Mouse (Mus musculus) forebrain, embryonic 14.5 days (tissue): ENCODE data around the gene Cntn1. TPM values are rescaled to one million over a fixed set of nuclear protein-coding genes. Genes with fewer than 3 reads are reported as not detected.

Experiments
- ATAC-seq: fragments of 200-750 bp; cut with Nextera tagmentation; 2 replicates; pipeline ENCODE4 v1.8.0; 2017; ENCODE audit warnings: mild to moderate bottlenecking, moderate library complexity
- DNase-seq: peaks from one replicate; pipeline ENCODE4 v3.0.0-alpha.2; 2015; ENCODE audit warnings: low spot score
- H3K27ac ChIP-seq: fragments of 300-500 bp; sonication (generic); 2 replicates; pipeline ENCODE4 v1.5.1; 2014; ENCODE audit warnings: low read depth, mild to moderate bottlenecking, control low read depth, low read length, moderate library complexity
- H3K27me3 ChIP-seq: fragments of 300-500 bp; sonication (generic); replicated peaks from 2 replicates; pipeline ENCODE4 v1.6.1; 2014; ENCODE audit warnings: low read length, control low read depth, mixed read lengths; ENCODE audit not compliant: control insufficient read depth, insufficient read depth
- H3K36me3 ChIP-seq: fragments of 300-500 bp; sonication (generic); 2 replicates; pipeline ENCODE4 v1.6.1; 2014; ENCODE audit warnings: low read length, control low read depth; ENCODE audit not compliant: control insufficient read depth, insufficient read depth
- H3K4me1 ChIP-seq: fragments of 300-500 bp; sonication (generic); 2 replicates; pipeline ENCODE4 v1.6.1; 2014; ENCODE audit warnings: antibody characterized with exemption, low read length, control low read depth; ENCODE audit not compliant: control insufficient read depth, insufficient read depth
- H3K4me2 ChIP-seq: fragments of 300-500 bp; sonication (generic); 2 replicates; pipeline ENCODE4 v1.6.1; 2014; ENCODE audit warnings: mild to moderate bottlenecking, control low read depth, low read length
- H3K4me3 ChIP-seq: fragments of 300-500 bp; sonication (generic); 2 replicates; pipeline ENCODE4 v1.5.1; 2014; ENCODE audit warnings: low read depth, low read length, control low read depth
- H3K9ac ChIP-seq: fragments of 300-500 bp; sonication (generic); 2 replicates; pipeline ENCODE4 v1.6.1; 2014; ENCODE audit warnings: mild to moderate bottlenecking, low read length, control low read depth, moderate library complexity
- H3K9me3 ChIP-seq: fragments of 300-500 bp; sonication (generic); replicated peaks from 2 replicates; pipeline ENCODE4 v1.6.1; 2016; ENCODE audit warnings: low read length, control low read depth, mixed read lengths; ENCODE audit not compliant: control insufficient read depth
- WGBS: fragments of 180-500 bp; shearing (Covaris S2); extraction: QIAGEN DNeasy Blood & Tissue Kit; methylation state at CpG from one replicate; pipeline ENCODE4 v1.1.7; 2014; 5-methylcytosine and 5-hydroxymethylcytosine counted together
- polyA plus RNA-seq: library from polyadenylated mRNA; unstranded; fragments of >200 nt; fragmentation: Nextera tagmentation; extraction: Ambion mirVana; gene quantifications from 2 replicates; pipeline ENCODE4 v1.2.1, GENCODE M21; 2014

Cntn1 gene
- polyA plus RNA-seq, 1 experiment from 2014 or later = 23.4 TPM

DNA sequence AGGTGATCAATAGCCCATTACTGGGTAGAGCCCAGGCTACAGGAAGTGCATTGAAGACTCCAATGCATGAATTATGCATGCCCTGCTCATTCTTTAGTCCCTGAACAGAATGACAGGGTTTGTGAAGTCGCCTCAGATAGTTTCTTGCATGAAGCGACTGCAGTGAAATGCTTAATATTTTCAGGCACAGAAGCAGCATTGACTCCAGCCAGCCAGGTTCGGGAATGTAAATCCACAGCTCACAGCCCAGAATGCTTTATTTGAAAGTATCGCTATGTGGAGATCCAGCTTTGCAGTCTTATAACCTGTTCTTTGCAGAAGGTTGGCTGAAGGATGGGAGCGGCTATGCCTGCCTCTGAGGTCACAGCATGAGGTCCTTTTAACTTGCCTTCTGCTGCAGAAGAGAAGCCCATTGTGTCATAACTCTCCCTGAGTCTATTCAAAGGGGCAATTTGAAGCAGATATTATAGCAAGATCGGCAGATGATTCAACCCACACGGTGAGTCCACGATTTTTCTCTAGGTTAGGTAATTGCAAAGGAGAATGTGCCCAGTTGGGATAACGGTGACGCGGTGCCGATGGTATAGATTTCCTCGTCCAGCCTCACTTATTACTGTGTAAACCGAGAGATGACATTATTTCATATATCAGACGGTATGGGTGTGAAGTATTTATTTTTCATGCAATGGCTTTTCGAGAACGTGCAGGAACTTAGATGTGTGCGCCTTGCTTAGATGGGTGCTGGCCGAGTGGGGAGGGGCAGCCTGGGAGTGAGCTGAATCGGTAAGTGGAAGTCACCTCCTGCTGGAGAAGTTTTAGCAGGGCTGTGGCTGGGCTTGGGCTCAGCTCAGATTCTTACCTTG lies 110.4 kb downstream of the Cntn1 start:
- Histone ChIP-seq H3K4me1 (peaks cover 8% of the 10 kb centered on the region; the same call in 1 of the 2 replicates), H3K36me3 (no peaks in the 10 kb centered on the region), H3K9me3 (no peaks in the 10 kb centered on the region), H3K27me3 (no peaks in the 10 kb centered on the region), H3K4me3 (peak overlapping the region; percentile 27), H3K4me2 (peak overlapping the region; percentile 58), H3K9ac (peak overlapping the region; percentile 55), H3K27ac (peak overlapping the region; percentile 59)
- ATAC-seq (peak; percentile 72), DNase-seq (peak; percentile 48)
- 24% methylated on average over 20 of the region's 20 CpGs for WGBS

DNA sequence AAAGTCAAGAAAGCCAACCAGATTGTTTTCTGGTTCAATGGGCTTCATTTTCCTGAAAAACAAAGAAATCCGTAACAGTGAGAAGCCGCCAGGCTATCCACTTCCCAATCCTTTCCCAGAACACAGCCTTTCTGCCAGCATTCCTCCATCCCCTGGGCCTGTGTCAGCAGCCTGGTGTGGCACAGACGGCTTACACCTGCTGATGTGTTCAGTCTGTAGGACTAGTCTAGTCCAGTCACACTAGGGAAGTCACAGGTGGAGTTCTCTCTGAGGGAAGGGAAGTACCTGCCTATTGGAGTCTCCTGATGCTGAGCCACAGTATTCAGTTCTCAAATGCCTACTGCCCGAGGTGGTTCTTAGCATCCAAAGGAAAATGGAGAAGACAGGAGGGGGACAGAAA lies 111.9 kb downstream of the Cntn1 start:
- H3K27me3 ChIP-seq = no peaks in the 10 kb centered on the region
- DNase-seq = no peak
- no peak overlapping the region for H3K4me3 ChIP-seq
- H3K9ac ChIP-seq = no peak overlapping the region
- H3K36me3 ChIP-seq = no peaks in the 10 kb centered on the region
- no peak overlapping the region for H3K4me2 ChIP-seq
- H3K27ac ChIP-seq = no peak overlapping the region
- H3K9me3 ChIP-seq = no peaks in the 10 kb centered on the region
- whole genome bisulfite sequencing = 62% methylated on average over 4 of the region's 4 CpGs
- no peak for ATAC-seq
- peaks cover 8% of the 10 kb centered on the region; the same call in 1 of the 2 replicates for H3K4me1 ChIP-seq

DNA sequence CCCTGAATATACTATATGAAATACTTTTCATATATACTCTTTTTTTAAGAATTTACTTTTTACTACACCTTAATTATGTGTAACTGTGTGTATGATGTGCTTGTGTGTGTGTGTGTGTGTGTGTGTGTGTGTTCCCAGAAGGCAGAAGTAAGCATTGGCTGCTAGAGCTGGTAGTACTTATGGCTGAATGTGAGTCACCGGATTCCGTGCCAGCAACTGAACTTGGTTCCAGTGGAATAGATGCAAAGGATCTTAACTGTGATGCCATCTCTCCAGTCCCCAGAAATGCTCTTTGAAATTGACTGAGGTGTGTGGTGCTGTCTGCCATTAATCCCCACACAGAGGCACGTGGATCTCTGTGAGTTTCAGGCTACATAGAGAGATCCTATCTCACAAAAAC lies 113.2 kb downstream of the Cntn1 start:
- no peak for ATAC-seq
- peak; percentile 6 for DNase-seq
- 75% methylated on average over 3 of the region's 3 CpGs for WGBS

DNA sequence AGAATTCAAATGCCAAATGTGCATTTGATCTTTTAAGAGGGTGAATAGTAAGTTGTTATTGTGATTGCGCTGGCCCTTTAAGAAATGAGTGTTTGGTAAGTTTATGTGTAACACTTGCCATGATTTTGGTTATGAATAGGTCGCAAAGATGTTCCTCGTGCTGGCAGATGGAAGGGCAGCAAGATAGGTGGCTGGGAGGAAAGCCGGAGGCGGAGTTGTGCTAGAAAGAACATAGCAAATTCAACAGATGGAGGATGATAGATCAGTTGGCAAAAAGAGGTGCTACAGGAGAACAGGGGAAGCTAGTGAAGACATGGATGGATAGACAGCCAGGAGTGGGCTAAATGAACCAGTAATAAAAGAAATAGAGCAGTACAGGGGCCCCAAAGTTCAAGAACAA lies 115.3 kb downstream of the Cntn1 start:
- Histone ChIP-seq H3K9me3 (no peaks in the 10 kb centered on the region), H3K9ac (no peak overlapping the region), H3K4me1 (peaks cover 3% of the 10 kb centered on the region; the same call in 1 of the 2 replicates), H3K4me3 (no peak overlapping the region), H3K27me3 (no peaks in the 10 kb centered on the region), H3K27ac (no peak overlapping the region), H3K4me2 (no peak overlapping the region), H3K36me3 (no peaks in the 10 kb centered on the region)
- ATAC-seq (no peak), DNase-seq (no peak)
- 72% methylated on average over 5 of the region's 5 CpGs for WGBS

More for the DNA sequence above, 113.2 kb downstream of the Cntn1 start:
- Histone ChIP-seq H3K9ac (no peak overlapping the region), H3K4me3 (no peak overlapping the region), H3K4me2 (no peak overlapping the region), H3K4me1 (peaks cover 8% of the 10 kb centered on the region; the same call in 1 of the 2 replicates), H3K36me3 (no peaks in the 10 kb centered on the region), H3K9me3 (no peaks in the 10 kb centered on the region), H3K27ac (no peak overlapping the region), H3K27me3 (no peaks in the 10 kb centered on the region)

DNA sequence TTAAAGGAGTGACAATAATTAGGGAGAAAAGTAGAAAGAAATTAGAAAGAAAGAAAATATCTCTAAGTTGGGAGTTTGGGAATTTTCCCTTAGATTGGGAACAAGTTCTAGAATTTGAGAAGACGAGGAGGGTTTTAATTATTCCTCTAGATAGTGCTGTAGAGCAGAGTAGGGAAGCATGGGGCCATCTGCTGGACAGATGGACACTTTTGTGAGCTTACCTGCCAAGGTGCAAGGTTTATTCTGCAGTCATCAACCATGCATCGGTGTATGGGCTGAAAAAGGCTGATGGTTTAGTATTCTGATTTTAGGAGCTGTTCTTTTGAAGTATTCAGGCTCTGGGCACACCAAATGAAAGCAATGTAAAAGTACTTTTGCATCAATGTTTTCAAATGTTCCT lies 124.8 kb downstream of the Cntn1 start:
- H3K4me3 ChIP-seq = no peak overlapping the region
- H3K9me3 ChIP-seq = no peaks in the 10 kb centered on the region
- no peaks in the 10 kb centered on the region for H3K36me3 ChIP-seq
- DNase-seq (no peak), ATAC-seq (no peak)
- H3K4me2 ChIP-seq = no peak overlapping the region
- no peaks in the 10 kb centered on the region for H3K27me3 ChIP-seq
- H3K9ac ChIP-seq = no peak overlapping the region
- no peak overlapping the region for H3K27ac ChIP-seq
- H3K4me1 ChIP-seq = no peaks in the 10 kb centered on the region
- WGBS = 83% methylated on average over 2 of the region's 2 CpGs

DNA sequence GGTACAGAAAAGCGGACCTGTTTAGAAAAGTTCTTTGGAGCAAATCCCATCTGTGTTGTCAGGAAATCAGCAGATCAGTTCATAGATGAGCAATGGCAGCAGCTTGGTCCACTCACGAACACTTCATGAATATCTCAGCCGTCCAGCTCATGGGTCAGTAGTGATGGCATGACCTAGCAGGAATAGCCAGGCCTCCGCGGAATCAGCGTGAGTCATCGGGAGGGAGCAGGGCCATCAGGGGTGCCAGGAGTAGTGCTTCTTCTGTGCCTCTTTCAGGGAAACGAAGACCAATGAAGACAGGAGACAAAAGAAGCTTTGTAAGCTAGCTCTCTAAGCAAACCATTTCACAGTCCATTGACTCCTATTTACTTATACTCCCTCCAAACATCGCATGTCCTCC lies 126.4 kb downstream of the Cntn1 start:
- no peak overlapping the region for H3K9ac ChIP-seq
- no peaks in the 10 kb centered on the region for H3K36me3 ChIP-seq
- no peak overlapping the region for H3K4me3 ChIP-seq
- no peak overlapping the region for H3K4me2 ChIP-seq
- no peaks in the 10 kb centered on the region for H3K4me1 ChIP-seq
- 67% methylated on average over 9 of the region's 9 CpGs for WGBS
- no peaks in the 10 kb centered on the region for H3K27me3 ChIP-seq
- no peak overlapping the region for H3K27ac ChIP-seq
- ATAC-seq = no peak
- no peaks in the 10 kb centered on the region for H3K9me3 ChIP-seq
- DNase-seq = no peak

DNA sequence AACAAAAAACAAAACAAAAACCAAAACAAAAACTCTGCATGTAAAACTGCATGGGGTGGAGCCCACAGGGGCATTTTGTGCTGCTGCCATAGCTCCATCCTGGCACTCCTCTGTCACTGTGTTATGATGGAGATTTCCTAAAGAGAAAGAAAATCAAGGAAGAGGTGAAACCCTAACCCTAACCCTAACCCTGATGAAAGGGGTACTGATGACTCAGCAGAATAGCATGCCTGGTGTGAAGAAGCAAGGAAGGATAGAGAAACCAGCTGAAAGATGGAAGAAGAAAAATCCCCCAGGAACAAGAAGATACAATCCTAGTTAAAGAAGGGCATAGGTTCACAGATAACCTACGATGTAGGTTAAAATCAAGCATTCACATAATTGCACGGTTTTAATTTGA lies 134.5 kb downstream of the Cntn1 start:
- Histone ChIP-seq H3K4me1 (no peaks in the 10 kb centered on the region), H3K36me3 (no peaks in the 10 kb centered on the region), H3K27ac (no peak overlapping the region), H3K9ac (no peak overlapping the region), H3K27me3 (no peaks in the 10 kb centered on the region), H3K9me3 (no peaks in the 10 kb centered on the region), H3K4me3 (no peak overlapping the region), H3K4me2 (no peak overlapping the region)
- 98% methylated on average over 2 of the region's 2 CpGs for WGBS
- no peak for DNase-seq
- ATAC-seq = no peak

DNA sequence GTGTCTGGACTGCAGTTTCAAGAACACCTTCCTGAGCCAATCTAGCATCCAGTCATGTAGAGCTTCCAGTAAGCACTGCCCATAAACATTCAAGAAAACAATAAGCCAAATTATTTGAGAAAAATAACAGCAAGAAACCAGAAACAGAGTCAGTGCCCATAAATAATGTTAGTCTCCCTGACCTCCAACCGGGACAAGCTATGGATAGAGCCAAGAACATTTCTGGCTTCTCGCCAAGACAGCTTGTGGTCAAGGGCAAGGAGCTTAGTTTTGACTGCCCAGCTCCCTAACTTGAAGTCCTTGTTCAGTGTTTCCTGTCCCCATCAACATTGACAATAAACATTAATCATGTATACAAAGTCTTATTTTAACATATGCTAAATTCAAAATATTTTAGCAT lies 139.0 kb downstream of the Cntn1 start:
- no peak overlapping the region for H3K4me3 ChIP-seq
- H3K27me3 ChIP-seq = no peaks in the 10 kb centered on the region
- no peaks in the 10 kb centered on the region for H3K36me3 ChIP-seq
- no peak overlapping the region for H3K27ac ChIP-seq
- DNase-seq (peak; percentile 11), ATAC-seq (no peak)
- H3K4me1 ChIP-seq = no peaks in the 10 kb centered on the region
- no peak overlapping the region for H3K4me2 ChIP-seq
- H3K9me3 ChIP-seq = no peaks in the 10 kb centered on the region
- 77% methylated on average over 2 of the region's 2 CpGs for WGBS
- no peak overlapping the region for H3K9ac ChIP-seq

DNA sequence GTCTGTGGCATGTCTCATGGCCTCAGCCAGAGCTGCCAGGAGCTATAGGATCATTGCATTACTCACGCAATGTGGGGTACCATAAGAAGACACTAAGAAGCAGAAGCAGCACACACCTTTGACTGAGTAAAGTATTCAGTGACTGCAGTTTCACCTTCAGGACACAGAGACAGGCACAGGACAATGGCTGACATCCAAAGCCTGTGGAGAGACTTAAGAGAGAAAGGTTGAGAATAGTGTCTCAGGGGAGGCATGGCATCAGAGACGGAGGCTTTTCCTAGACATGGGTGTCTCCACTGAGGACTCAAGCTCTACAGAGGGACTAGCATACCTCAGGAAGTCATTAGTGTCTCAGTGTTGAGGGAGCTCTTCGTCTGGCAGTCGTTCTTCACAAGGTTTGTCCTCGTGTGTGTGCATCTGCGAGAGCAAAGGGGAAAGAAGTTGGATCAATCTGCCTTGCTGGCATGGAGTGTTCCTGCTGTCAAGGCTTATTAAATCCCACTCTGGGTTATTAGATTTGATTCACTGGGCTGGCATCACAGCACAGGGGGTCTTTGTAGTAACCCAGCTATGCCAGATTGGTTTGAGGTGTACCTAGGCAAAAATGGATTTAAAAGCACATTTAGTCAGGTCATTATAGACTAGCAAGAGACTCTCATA lies 149.5 kb downstream of the Cntn1 start:
- H3K36me3 ChIP-seq = no peaks in the 10 kb centered on the region
- no peak overlapping the region for H3K4me2 ChIP-seq
- no peaks in the 10 kb centered on the region for H3K9me3 ChIP-seq
- H3K27ac ChIP-seq = no peak overlapping the region
- no peak overlapping the region for H3K4me3 ChIP-seq
- DNase-seq (peak; percentile 33), ATAC-seq (no peak)
- no peaks in the 10 kb centered on the region for H3K4me1 ChIP-seq
- H3K27me3 ChIP-seq = no peaks in the 10 kb centered on the region
- 75% methylated on average over 6 of the region's 6 CpGs for WGBS
- H3K9ac ChIP-seq = no peak overlapping the region
